ENCODE assay signal across 8 mouse cellular contexts in genomic region chr2:173586118-173586968, GRCm38 (mm10). TPM values are rescaled to one million over a fixed set of nuclear protein-coding genes. Genes with fewer than 3 reads are reported as not detected.
DNase-seq lines count a peak whose midpoint lies in the region; ATAC-seq and TF ChIP-seq lines count a peak whose summit lies in the region.

No protein-coding gene starts in this region.

- H3K9me3 ChIP-seq in E14TG2a.4 (ENCODE audit: low read length): peaks cover 11% of the 10 kb centered on the region
- no peaks in the 10 kb centered on the region for H3K9me3 ChIP-seq in forebrain, embryonic 11.5 days (ENCODE audit: control insufficient read depth, low read length)

- TF ChIP-seq CTCF in E14TG2a.4 (conservative IDR thresholded peaks at IDR 0.05; ENCODE audit: low read length): no peak

- peak overlapping the region; percentile 78 for H3K4me2 ChIP-seq in forebrain, embryonic 11.5 days (ENCODE audit: low read depth, low read length, severe bottlenecking)

- ATAC-seq in forebrain, embryonic 11.5 days (replicated peaks; ENCODE audit: low FRiP score): peak; percentile 68

- peaks cover 9% of the 10 kb centered on the region; the same call in 1 of the 2 replicates for H3K36me3 ChIP-seq in E14TG2a.4 (ENCODE audit: insufficient read depth, low read length)
- H3K36me3 ChIP-seq in forebrain, embryonic 11.5 days (ENCODE audit: control insufficient read depth, insufficient read depth, low read length): no peaks in the 10 kb centered on the region

- intact Hi-C loops in heart, postnatal 14 days (cut with DNase I): loop anchor here (5.0 to 10.0 kb wide), 5 partner anchors 198 to 1088 kb away; partner anchors contain the start of genes Gnas and Stx16

- peaks cover 37% of the 10 kb centered on the region for H3K27me3 ChIP-seq in E14TG2a.4 (ENCODE audit: insufficient read depth, low read length)
- H3K27me3 ChIP-seq in forebrain, embryonic 11.5 days (ENCODE audit: control insufficient read depth, insufficient read depth, low read length): peaks cover 15% of the 10 kb centered on the region

- H3K27ac ChIP-seq in forebrain, embryonic 11.5 days (ENCODE audit: low read depth, low read length): no peak overlapping the region

- peak overlapping the region; percentile 66 for H3K4me3 ChIP-seq in E14TG2a.4 (replicated peaks; ENCODE audit: low read length)
- H3K4me3 ChIP-seq in forebrain, embryonic 11.5 days (ENCODE audit: low read depth, low read length): peak overlapping the region; percentile 34

- H3K9ac ChIP-seq in forebrain, embryonic 11.5 days (ENCODE audit: low read length): peak overlapping the region; percentile 54

- under 1% methylated on average over 68 of the region's 68 CpGs for WGBS in forebrain, embryonic 11.5 days

- peaks cover 12% of the 10 kb centered on the region for H3K4me1 ChIP-seq in E14TG2a.4 (replicated peaks; ENCODE audit: low read depth, low read length)
- H3K4me1 ChIP-seq in forebrain, embryonic 11.5 days (replicated peaks; ENCODE audit: control insufficient read depth, insufficient read depth, low read length): peaks cover 4% of the 10 kb centered on the region; the same call in 1 of the 2 replicates

- peak; percentile 30 for DNase-seq in c-Kit-negative CD71-positive TER-119-positive erythroid progenitor cells, embryonic 14.5 days (ENCODE audit: low read depth, low spot score)
- peak; percentile 92 for DNase-seq in forebrain, embryonic 11.5 days (ENCODE audit: low spot score)
- DNase-seq in heart, postnatal 14 days: peak; percentile 80 to 82
- DNase-seq in kidney, postnatal 4 days: peak; percentile 82 to 87
- DNase-seq in lung, postnatal 14 days: peak; percentile 79
- DNase-seq in ovary, postnatal 14 days (ENCODE audit: low spot score): peak; percentile 67
- DNase-seq in thymus, postnatal 36 days: peak; percentile 80 to 83

RNA-seq across cellular contexts. Expression of gene Ankrd60, which starts 8.2 kb away (rescaled TPM):
- polyA plus RNA-seq in forebrain, embryonic 11.5 days (2014; fragmentation: Nextera tagmentation; extraction: Ambion mirVana): not detected in 2 replicates
- total RNA-seq in heart, postnatal 14 days (2021): not detected

Comparison
In these comparisons a context has a peak if more than half of its experiments do, and no peak if none do; other contexts are left out.
1. DNase-seq: peak in every context shown above with its lines; median percentile 92 in forebrain, embryonic 11.5 days; 84 in kidney, postnatal 4 days; 82 in thymus, postnatal 36 days; 81 in heart, postnatal 14 days; 79 in lung, postnatal 14 days; 67 in ovary, postnatal 14 days; 30 in c-Kit-negative CD71-positive TER-119-positive erythroid progenitor cells, embryonic 14.5 days.